Mouse (Mus musculus) G1E-ER4 (cell line): Measurements from ENCODE around the gene Spg21. TPM values are rescaled to one million over a fixed set of nuclear protein-coding genes. Genes with fewer than 3 reads are reported as not detected.

ENCODE experiments used
- GATA1 ChIP-seq: IDR thresholded peaks from one replicate; pipeline ENCODE4 v1.8.0; 2012; ENCODE audit warnings: low read length, inconsistent platforms
- polyA plus RNA-seq: library from polyadenylated mRNA; stranded (reverse); fragments of >175 nt; gene quantifications from 2 replicates; pipeline ENCODE4 v1.2.3, GENCODE M21; 2012

Gene Spg21
- polyA plus RNA-seq, 1 experiment = 28.0 TPM

GRCm38 (mm10) chr9:65519807-65520504 is 59.2 kb downstream of the Spg21 start, which contains the start of gene Ankdd1a:
Ankdd1a (minus strand) TSS chr9:65520193.
- TF ChIP-seq GATA1 = no peak

- TF ChIP-seq GATA1 = no peak
Observed at GRCm38 (mm10) chr9:65520505-65520876, 59.7 kb downstream of the Spg21 start.

GRCm38 (mm10) chr9:65523611-65524364 is 63.0 kb downstream of the Spg21 start:
- no peak for TF ChIP-seq GATA1

GRCm38 (mm10) chr9:65525445-65526195 is 64.9 kb downstream of the Spg21 start:
- TF ChIP-seq GATA1 = no peak

- TF ChIP-seq GATA1 = no peak
Observed at GRCm38 (mm10) chr9:65528417-65529038, 67.8 kb downstream of the Spg21 start.

GRCm38 (mm10) chr9:65529659-65530058 is 68.9 kb downstream of the Spg21 start:
- TF ChIP-seq GATA1 = no peak

GRCm38 (mm10) chr9:65531283-65531682 is 70.5 kb downstream of the Spg21 start:
- no peak for TF ChIP-seq GATA1

GRCm38 (mm10) chr9:65532986-65533385 is 72.2 kb downstream of the Spg21 start:
- no peak for TF ChIP-seq GATA1

- TF ChIP-seq GATA1 = no peak
Observed at GRCm38 (mm10) chr9:65534111-65534510, 73.4 kb downstream of the Spg21 start.

- no peak for TF ChIP-seq GATA1
Observed at GRCm38 (mm10) chr9:65535191-65535722, 74.5 kb downstream of the Spg21 start.

- TF ChIP-seq GATA1 = no peak
Observed at GRCm38 (mm10) chr9:65535789-65536469, 75.2 kb downstream of the Spg21 start.

GRCm38 (mm10) chr9:65536491-65536890 is 75.7 kb downstream of the Spg21 start:
- TF ChIP-seq GATA1 = no peak

Other genes with a start within 250 kb of the Spg21 start
- gene Cilp, start 195.8 kb upstream of the Spg21 start, polyA plus RNA-seq = not detected in 2 replicates
- gene Clpx, start 166.7 kb upstream of the Spg21 start, polyA plus RNA-seq = 19.2 and 25.8 TPM in 2 replicates
- gene Pdcd7, start 114.8 kb upstream of the Spg21 start, polyA plus RNA-seq = 29.8 and 42.2 TPM in 2 replicates
- gene Ubap1l, start 99.9 kb upstream of the Spg21 start, polyA plus RNA-seq = 0.05 and 0.08 TPM in 2 replicates
- gene Kbtbd13, start 69.3 kb upstream of the Spg21 start, polyA plus RNA-seq = not detected in 2 replicates
- gene Rasl12, start 62.4 kb upstream of the Spg21 start, polyA plus RNA-seq = not detected in 2 replicates
- gene Slc51b, start 38.0 kb upstream of the Spg21 start, polyA plus RNA-seq = not detected in 2 replicates
- 8.3 and 11.7 TPM in 2 replicates for gene Mtfmt, start 25.2 kb upstream of the Spg21 start, polyA plus RNA-seq
- not detected in 2 replicates for gene Ankdd1a, start 59.2 kb downstream of the Spg21 start, polyA plus RNA-seq
- 17.8 and 32.5 TPM in 2 replicates for gene Plekho2, start 119.1 kb downstream of the Spg21 start, polyA plus RNA-seq
- 8.1 and 9.4 TPM in 2 replicates for gene Pif1, start 126.2 kb downstream of the Spg21 start, polyA plus RNA-seq
- 0.05 and 0.10 TPM in 2 replicates for gene Rbpms2, start 168.7 kb downstream of the Spg21 start, polyA plus RNA-seq
- 88.1 and 114 TPM in 2 replicates for gene Oaz2, start 207.1 kb downstream of the Spg21 start, polyA plus RNA-seq